Mouse (Mus musculus) left cerebral cortex, adult 6 months (tissue): Measurements from ENCODE around the gene Gm29609. TPM values are rescaled to one million over a fixed set of nuclear protein-coding genes. Genes with fewer than 3 reads are reported as not detected.

ENCODE experiments used
- long read RNA-seq, 2 experiments: library from polyadenylated mRNA; unstranded; transcript quantifications; one replicate each; pipeline ENCODE4 v2.0.0; 2019 to 2020
- polyA plus RNA-seq: library from polyadenylated mRNA; unstranded; fragments of <200 nt; fragmentation: Nextera tagmentation; gene quantifications from 2 replicates; pipeline ENCODE4 v1.2.3, GENCODE M21; 2021

Gene Gm29609
- 1.6 and 3.7 TPM in 2 replicates for polyA plus RNA-seq
- long read RNA-seq, experiment 1, partial matches to known transcripts: 3 of 4 reads
- long read RNA-seq, experiment 1, other reads (novel, unspliced or antisense): 1 of 4 reads
- long read RNA-seq, experiment 2: 0 reads

DNA sequence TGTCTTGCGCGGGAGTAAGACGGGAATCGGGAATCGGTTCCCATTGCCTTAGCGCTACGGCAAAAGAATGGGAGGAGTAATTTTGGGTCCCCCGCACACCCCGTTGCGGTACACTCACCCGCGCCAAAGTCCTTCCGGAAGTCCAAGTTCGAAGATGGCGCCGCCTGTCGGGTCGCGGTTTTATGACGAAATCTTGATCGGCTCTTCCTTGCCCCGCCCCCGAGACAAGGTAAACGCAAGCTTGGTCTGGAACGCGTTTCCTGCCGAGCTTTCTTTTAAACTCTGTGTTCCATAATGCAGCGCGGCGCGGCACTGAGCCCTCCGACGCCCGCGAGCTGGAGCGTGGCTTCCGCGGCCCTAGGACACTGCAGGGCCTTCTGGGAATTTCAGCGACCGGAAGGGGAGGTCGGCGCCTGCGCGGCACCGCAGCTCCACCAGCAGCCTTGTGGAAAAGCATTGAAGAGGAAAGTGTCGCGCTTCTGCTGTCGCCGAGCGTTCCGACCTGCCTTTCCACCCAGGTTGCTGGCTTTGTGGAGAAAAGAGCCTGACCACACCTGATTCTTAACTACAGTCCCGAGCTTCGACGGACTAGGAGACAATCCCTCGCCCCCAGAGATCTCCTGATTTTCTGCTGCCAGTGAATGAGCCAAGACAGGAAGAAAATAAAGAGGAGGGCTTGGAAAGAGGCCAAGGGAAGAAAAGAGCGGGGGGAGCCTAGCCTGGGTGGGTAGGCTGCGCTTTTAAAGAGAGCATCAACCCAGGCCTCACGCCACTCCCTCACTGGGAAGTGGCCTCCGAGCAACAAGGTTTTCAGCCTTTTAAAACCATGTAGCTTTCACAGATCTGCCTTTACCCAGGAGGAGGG, at the start of gene Gm29609, which contains the start of gene Gtf3c2:
Gene Gm29609 (minus strand): TSS at position 146 of the 865 bp plus-strand sequence.
Gene Gtf3c2 (minus strand): TSS at position 379 of the 865 bp plus-strand sequence.

DNA sequence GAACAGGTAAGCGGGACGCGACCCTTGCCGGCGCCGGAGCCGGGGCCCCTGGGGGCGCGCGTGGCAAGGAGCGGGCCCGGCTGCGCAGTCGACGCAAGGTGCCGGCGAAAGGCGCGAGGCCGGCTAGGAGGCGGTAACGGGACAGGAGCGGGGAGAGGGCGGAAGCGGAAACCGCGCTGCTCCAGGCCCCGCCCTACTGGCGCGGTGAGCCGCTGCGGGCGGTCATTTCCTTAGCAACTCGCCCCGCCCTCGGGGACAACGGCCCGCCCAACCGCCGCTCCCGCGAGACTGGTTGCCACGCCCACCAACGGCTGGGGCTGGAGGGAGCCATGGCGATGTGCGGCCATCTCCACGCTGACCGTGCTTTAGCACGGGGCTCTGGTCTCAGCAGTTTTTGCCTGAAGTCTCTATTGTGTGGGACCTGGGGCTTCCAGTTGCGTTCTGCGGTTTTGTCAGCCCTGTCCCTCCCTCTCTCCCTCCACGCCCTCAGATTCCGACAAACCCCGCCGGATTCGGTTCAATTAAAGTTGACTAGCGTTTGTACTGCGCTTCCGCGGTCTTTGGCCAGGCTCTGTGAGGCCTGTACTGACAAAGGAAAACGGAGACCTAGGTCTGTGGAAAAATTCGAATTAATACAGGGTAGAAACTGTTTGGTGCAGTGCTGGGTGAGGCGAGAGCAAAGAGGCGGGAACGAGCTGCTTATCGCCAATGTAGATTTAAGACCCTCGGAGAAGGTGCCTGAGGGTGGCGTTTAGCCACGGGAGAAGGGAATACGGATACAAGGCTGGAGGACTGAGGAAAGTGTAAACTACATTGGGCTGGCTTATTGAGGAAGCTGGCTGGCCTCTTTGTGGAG, 41.0 kb upstream of the Gm29609 start, which contains the start of gene Ppm1g:
Gene Ppm1g (minus strand): TSS at position 240 of the 856 bp plus-strand sequence.

DNA sequence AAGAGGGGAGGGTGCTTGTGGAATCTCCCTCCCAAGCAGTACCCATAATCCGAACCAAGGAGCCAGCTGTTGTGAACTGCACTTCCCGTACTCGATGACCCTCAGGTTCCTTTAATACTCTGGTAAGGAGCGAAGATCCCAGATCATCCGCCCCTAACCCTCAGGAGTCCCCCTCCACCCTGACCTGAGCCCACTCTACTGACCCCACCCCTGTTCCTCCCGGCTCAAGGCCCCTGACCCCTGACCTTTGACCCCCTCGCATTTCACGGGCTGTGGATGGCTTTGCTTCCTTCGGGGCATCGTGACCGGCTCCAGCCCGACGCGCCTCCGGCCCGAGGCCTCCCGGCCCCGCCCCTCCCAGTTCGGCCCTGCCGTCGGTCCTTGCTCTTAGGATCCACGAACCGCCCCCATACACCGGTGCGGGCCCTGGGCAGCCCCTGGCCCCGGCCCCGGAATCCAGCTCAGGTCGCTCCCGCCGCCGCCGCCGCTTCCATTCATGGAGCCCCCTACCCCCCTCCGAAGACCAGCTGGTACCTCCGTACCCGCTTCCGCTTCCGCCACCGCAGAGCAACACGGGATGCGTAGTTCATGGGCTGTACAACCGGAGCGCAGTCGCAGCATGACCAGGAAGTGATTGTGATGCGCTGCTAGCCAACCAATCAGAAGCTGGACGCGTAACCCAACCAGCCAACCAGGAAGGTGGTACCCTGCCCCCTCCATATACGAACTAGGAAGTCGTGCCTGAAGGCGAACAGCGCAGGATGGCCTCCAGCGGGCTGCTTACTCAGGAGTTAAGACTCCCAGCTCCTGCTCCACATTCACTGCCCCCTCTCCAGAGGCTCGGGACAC, 22.3 kb upstream of the Gm29609 start, which contains the start of gene Zfp513:
Gene Zfp513 (minus strand): TSS at position 562 of the 849 bp plus-strand sequence.

DNA sequence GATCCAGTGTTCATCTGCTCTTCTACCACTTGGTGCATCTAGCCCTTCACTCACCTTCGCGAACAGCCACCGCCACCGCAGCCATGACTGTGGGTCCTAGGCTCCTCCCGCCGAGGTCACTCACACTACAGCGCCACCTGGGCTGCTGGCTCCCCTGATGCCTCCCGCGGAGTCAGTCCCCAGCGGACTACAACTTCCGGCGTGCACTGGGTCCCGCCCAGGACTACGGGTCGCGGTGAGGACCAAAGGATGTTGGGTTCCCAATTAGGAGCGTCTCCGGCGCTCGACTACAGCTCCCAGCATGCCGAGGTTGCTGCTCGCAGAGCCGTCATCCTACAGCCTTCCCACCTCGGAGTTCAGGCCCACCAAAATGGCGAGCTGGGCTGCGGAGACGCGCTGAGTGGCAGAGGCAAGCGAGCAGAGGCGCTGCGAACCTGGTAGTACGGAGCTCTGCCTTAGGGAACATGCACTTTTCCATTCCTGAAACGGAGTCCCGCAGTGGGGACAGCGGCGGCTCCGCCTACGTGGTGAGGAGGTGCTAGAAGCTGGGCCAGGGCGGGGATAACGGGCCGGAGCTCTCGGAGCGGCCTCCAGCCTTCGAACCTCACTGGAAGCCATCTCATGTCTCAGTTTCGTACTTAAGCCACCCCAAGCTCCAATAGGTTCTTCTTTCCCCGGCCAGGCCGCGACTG, 13.4 kb upstream of the Gm29609 start, which contains the start of the genes Snx17 and Eif2b4:
Gene Snx17 (plus strand): TSS at position 289 of the 692 bp plus-strand sequence.
Gene Eif2b4 (minus strand): TSS at position 492 of the 692 bp plus-strand sequence.

DNA sequence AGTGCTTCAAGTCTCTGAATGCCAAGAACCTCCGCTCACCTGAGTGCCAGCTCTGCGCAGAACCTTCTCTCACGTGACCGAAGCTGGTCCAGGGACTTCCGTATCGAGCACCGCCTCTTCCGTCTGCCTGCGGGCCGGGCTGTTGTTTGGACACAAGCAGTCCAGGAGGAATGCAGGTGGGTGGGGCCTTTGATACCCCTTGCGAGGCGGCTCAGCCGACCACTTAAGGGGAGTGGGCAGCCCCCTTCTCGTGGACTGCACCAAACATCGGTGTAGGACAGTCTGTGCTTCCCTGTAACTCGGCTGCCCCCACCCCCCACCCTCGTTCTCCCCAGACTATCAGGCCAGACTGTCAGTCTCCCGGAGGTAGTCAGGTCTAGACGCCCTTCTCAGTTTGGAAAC, 25.6 kb downstream of the Gm29609 start, which contains the start of gene Mpv17:
Gene Mpv17 (minus strand): TSS at position 100 of the 402 bp plus-strand sequence.

DNA sequence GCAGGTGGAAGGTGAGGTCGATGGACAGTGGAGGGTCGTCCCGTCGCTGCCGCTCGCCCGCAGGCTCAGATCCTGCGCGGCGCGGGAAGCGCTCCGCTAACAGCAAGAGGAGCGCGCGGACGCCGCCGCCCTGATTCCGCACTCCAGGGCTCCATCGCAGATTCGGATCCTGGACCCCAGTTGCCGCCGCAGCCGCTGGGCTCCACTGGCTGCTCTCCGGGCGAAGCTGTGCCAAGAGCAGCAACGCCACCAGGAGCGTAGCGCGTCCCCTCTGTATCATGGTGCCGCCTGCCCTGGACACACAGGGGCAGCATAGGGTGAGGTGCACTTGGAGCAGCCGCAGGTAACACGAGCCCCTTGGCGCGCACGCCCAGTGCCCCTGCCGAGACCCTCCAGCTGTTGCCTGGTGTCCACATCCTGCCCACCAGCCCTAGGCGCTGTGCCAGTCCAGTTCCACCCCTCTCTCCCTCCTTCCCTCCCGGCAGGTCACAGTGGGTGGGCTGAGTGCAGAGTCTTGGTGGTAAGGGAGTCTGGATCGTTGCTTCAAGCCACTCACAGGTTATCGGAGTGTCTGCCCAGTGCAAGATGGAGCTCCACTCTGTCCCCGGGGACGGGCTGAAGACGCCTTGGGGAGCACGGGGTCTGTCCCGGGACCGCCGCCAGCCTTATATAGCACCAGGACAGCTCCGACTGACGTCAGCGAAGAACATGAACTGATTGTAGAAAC, 41.3 kb downstream of the Gm29609 start, which contains the start of gene Ucn:
Gene Ucn (minus strand): TSS at position 589 of the 727 bp plus-strand sequence.

DNA sequence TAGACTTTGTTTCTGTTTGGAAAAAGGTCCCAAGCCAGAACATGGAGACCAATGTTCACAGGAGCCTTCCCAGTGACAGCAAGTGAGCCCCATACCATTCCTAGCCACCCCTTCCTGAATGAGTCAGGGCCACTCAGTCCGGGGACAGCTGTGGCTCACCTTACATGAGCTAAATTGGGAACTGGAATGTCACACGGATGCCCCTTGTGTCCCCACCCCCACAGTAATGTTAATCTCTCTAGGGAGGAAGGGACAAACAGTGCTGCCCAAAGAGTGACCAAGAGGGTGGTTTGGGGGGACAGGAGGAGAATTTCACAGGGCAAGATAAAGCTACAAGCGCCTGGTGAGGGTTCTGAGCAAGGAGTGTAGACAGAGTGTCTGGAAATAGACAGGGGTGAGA, 63.4 kb downstream of the Gm29609 start, which contains the start of gene Trim54:
Gene Trim54 (plus strand): TSS at position 359 of the 400 bp plus-strand sequence.

DNA sequence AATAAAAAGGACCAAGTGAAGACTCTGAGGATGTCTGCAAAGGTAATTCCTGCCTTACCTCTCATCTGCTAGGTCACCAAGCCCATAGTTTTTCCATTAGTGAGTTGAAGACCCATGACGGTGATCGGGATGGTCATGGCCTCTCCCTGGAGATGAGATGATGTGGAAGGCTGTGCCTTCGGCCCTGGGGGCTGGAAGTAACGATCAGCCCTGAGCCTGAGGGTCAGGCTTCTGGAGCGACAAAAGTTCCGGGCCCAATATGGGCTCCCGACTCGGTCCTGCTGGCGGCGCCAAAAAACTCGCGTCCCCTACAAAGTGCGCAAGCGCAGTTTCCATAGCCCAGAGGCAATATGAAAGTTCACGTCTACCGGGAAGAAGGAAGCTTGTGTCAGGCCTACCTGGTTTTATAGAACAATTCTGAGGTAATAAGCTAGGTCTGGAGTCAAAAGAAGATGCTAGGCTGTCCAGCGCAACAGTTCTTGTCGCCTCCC, 71.7 kb downstream of the Gm29609 start, which contains the start of gene Slc30a3:
Gene Slc30a3 (minus strand): TSS at position 238 of the 491 bp plus-strand sequence.

DNA sequence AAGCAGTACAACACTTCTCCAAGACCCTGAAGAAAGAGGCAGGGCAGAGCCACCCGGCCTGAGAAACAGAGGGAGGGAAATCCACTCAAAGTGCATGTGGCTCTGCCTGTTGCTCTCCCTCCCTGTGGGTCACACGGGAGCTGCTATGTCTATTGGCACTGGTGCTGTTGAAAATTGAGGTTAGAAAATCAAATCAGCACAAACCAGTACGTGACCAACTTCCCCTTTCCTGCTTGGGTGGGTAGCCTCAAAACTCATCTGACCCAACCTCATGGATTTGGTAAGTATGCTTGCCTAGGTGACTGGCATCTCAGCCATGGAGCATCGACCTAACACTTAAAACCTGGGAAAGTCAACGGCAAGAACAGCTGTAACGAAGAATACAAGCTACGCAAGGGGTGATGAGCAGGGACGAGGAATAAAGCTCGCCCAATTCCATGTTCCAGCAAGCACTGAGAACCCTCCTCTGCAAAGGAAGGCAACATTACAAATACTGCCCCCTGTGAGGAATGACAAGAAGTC, 73.8 kb downstream of the Gm29609 start, which contains the start of gene Dnajc5g:
Gene Dnajc5g (plus strand): TSS at position 472 of the 522 bp plus-strand sequence.

Other genes with a start within 250 kb of the Gm29609 start
- gene Cgref1, start 234.3 kb downstream of the Gm29609 start, polyA plus RNA-seq: 12.5 and 33.9 TPM in 2 replicates
- 52.2 and 64.1 TPM in 2 replicates for gene Preb, start 219.6 kb downstream of the Gm29609 start, polyA plus RNA-seq
- 0.06 and 0.12 TPM in 2 replicates for gene Tcf23, start 211.2 kb downstream of the Gm29609 start, polyA plus RNA-seq
- 160 and 215 TPM in 2 replicates for gene Atraid, start 131.6 kb downstream of the Gm29609 start, polyA plus RNA-seq
- 10.2 and 12.3 TPM in 2 replicates for gene Slc5a6, start 131.0 kb downstream of the Gm29609 start, polyA plus RNA-seq
- gene Cad, start 125.1 kb downstream of the Gm29609 start, polyA plus RNA-seq: 1.8 and 2.1 TPM in 2 replicates
- gene Dnajc5g, start 73.6 kb downstream of the Gm29609 start, polyA plus RNA-seq: not detected in 2 replicates
- 124 and 157 TPM in 2 replicates for gene Slc30a3, start 71.7 kb downstream of the Gm29609 start, polyA plus RNA-seq
- gene Trim54, start 63.2 kb downstream of the Gm29609 start, polyA plus RNA-seq: 1.3 and 3.7 TPM in 2 replicates
- 1.5 and 3.0 TPM in 2 replicates for gene Ucn, start 41.1 kb downstream of the Gm29609 start, polyA plus RNA-seq
- 108 and 150 TPM in 2 replicates for gene Mpv17, start 25.7 kb downstream of the Gm29609 start, polyA plus RNA-seq
- 10.6 and 14.0 TPM in 2 replicates for gene Gtf3c2, start 233 bp upstream of the Gm29609 start, polyA plus RNA-seq
- gene Snx17, start 13.3 kb upstream of the Gm29609 start, polyA plus RNA-seq: 86.9 and 116 TPM in 2 replicates
- gene Eif2b4, start 13.5 kb upstream of the Gm29609 start, polyA plus RNA-seq: 33.7 and 35.8 TPM in 2 replicates
- 1.3 and 11.3 TPM in 2 replicates for gene Zfp513, start 22.4 kb upstream of the Gm29609 start, polyA plus RNA-seq
- 74.2 and 79.4 TPM in 2 replicates for gene Ppm1g, start 40.8 kb upstream of the Gm29609 start, polyA plus RNA-seq
- 78.2 and 83.0 TPM in 2 replicates for gene Nrbp1, start 61.0 kb upstream of the Gm29609 start, polyA plus RNA-seq
- not detected in 2 replicates for gene Gm9970, start 61.3 kb upstream of the Gm29609 start, polyA plus RNA-seq
- 0.58 and 0.74 TPM in 2 replicates for gene Krtcap3, start 71.8 kb upstream of the Gm29609 start, polyA plus RNA-seq
- gene Ift172, start 111.2 kb upstream of the Gm29609 start, polyA plus RNA-seq: 12.5 and 12.6 TPM in 2 replicates
- gene Fndc4, start 116.2 kb upstream of the Gm29609 start, polyA plus RNA-seq: 60.3 and 108 TPM in 2 replicates
- not detected in 2 replicates for gene Gckr, start 117.5 kb upstream of the Gm29609 start, polyA plus RNA-seq